Mouse (Mus musculus): ENCODE data around the gene Spata20. TPM values are rescaled to one million over a fixed set of nuclear protein-coding genes. Genes with fewer than 3 reads are reported as not detected.

Gene Spata20
- polyA plus RNA-seq, 1 experiment from 2014 or later, result 0.26 TPM

- no peak overlapping the region for H3K4me3 ChIP-seq (replicated peaks)
- no peak overlapping the region for H3K4me2 ChIP-seq
- H3K9ac ChIP-seq, result no peak overlapping the region
- 89% methylated on average over 9 of the region's 9 CpGs for WGBS
- peaks cover 10% of the 10 kb centered on the region for H3K4me1 ChIP-seq
- H3K9me3 ChIP-seq, result no peaks in the 10 kb centered on the region
- no peak overlapping the region for H3K27ac ChIP-seq
- H3K27me3 ChIP-seq, result peaks cover 40% of the 10 kb centered on the region
- no peaks in the 10 kb centered on the region for H3K36me3 ChIP-seq (replicated peaks)
- no peak for ATAC-seq (ENCODE audit: low FRiP score)
These were observed 5.6 kb downstream of the Spata20 start for GRCm38 (mm10) chr11:94480382-94480781.

GRCm38 (mm10) chr11:94477651-94478050 lies 8.3 kb downstream of the Spata20 start:
- no peaks in the 10 kb centered on the region for H3K9me3 ChIP-seq
- no peak overlapping the region for H3K9ac ChIP-seq
- no peaks in the 10 kb centered on the region for H3K36me3 ChIP-seq (replicated peaks)
- no peak overlapping the region for H3K4me3 ChIP-seq (replicated peaks)
- H3K4me2 ChIP-seq, result no peak overlapping the region
- H3K4me1 ChIP-seq, result peaks cover 31% of the 10 kb centered on the region
- H3K27ac ChIP-seq, result no peak overlapping the region
- ATAC-seq (ENCODE audit: low FRiP score), result no peak
- peaks cover 44% of the 10 kb centered on the region for H3K27me3 ChIP-seq
- 72% methylated on average over 6 of the region's 6 CpGs for WGBS

GRCm38 (mm10) chr11:94475722-94476121 lies 10.3 kb downstream of the Spata20 start:
- no peak overlapping the region for H3K4me3 ChIP-seq (replicated peaks)
- H3K4me1 ChIP-seq, result peaks cover 50% of the 10 kb centered on the region
- ATAC-seq (ENCODE audit: low FRiP score), result no peak
- peaks cover 62% of the 10 kb centered on the region for H3K27me3 ChIP-seq
- H3K27ac ChIP-seq, result no peak overlapping the region
- H3K9me3 ChIP-seq, result no peaks in the 10 kb centered on the region
- H3K36me3 ChIP-seq (replicated peaks), result no peaks in the 10 kb centered on the region
- H3K4me2 ChIP-seq, result no peak overlapping the region
- H3K9ac ChIP-seq, result no peak overlapping the region
- 17% methylated on average over 11 of the region's 11 CpGs for WGBS

- Histone ChIP-seq H3K9ac (no peak overlapping the region), H3K4me1 (peaks cover 62% of the 10 kb centered on the region), H3K27me3 (peaks cover 62% of the 10 kb centered on the region), H3K9me3 (no peaks in the 10 kb centered on the region), H3K27ac (no peak overlapping the region), H3K4me3 (replicated peaks) (peak overlapping the region; percentile 72), H3K36me3 (replicated peaks) (no peaks in the 10 kb centered on the region), H3K4me2 (peak overlapping the region; percentile 99)
- 0% methylated on average over 11 of the region's 11 CpGs for WGBS
- ATAC-seq (ENCODE audit: low FRiP score), result peak; percentile 37; the same call in 1 of the 2 replicates
These were observed 11.5 kb downstream of the Spata20 start for GRCm38 (mm10) chr11:94474544-94474910.

- H3K4me1 ChIP-seq, result peaks cover 68% of the 10 kb centered on the region
- H3K27me3 ChIP-seq, result peaks cover 62% of the 10 kb centered on the region
- H3K36me3 ChIP-seq (replicated peaks), result no peaks in the 10 kb centered on the region
- H3K9me3 ChIP-seq, result no peaks in the 10 kb centered on the region
- peak; percentile 90 for ATAC-seq (ENCODE audit: low FRiP score)
- H3K27ac ChIP-seq, result peak within 1 kb of the TSS; percentile 80
- H3K4me2 ChIP-seq, result peak within 1 kb of the TSS; percentile 99
- peak within 1 kb of the TSS; percentile 85 for H3K9ac ChIP-seq
- under 1% methylated on average over 37 of the region's 71 CpGs for WGBS
- peak within 1 kb of the TSS; percentile 72 for H3K4me3 ChIP-seq (replicated peaks)
These were observed 12.1 kb downstream of the Spata20 start, which contains the start of gene Cacna1g for GRCm38 (mm10) chr11:94473707-94474543. Gene Cacna1g (minus strand): TSS chr11:94474198.

GRCm38 (mm10) chr11:94472916-94473706 lies 12.9 kb downstream of the Spata20 start:
- ATAC-seq (ENCODE audit: low FRiP score), result no peak
- H3K4me3 ChIP-seq (replicated peaks), result peak overlapping the region; percentile 72
- WGBS, result under 1% methylated on average over 50 of the region's 52 CpGs
- H3K4me2 ChIP-seq, result peak overlapping the region; percentile 99
- peak overlapping the region; percentile 85 for H3K9ac ChIP-seq
- no peaks in the 10 kb centered on the region for H3K9me3 ChIP-seq
- H3K27ac ChIP-seq, result peak overlapping the region; percentile 80
- H3K4me1 ChIP-seq, result peaks cover 76% of the 10 kb centered on the region
- no peaks in the 10 kb centered on the region for H3K36me3 ChIP-seq (replicated peaks)
- peaks cover 62% of the 10 kb centered on the region for H3K27me3 ChIP-seq

- peak overlapping the region; percentile 72 for H3K4me3 ChIP-seq (replicated peaks)
- 1% methylated on average over 15 of the region's 15 CpGs for WGBS
- no peaks in the 10 kb centered on the region for H3K36me3 ChIP-seq (replicated peaks)
- H3K4me1 ChIP-seq, result peaks cover 80% of the 10 kb centered on the region
- ATAC-seq (ENCODE audit: low FRiP score), result no peak
- H3K9ac ChIP-seq, result peak overlapping the region; percentile 85
- H3K27ac ChIP-seq, result peak overlapping the region; percentile 80
- no peaks in the 10 kb centered on the region for H3K9me3 ChIP-seq
- peaks cover 60% of the 10 kb centered on the region for H3K27me3 ChIP-seq
- peak overlapping the region; percentile 99 for H3K4me2 ChIP-seq
These were observed 13.4 kb downstream of the Spata20 start for GRCm38 (mm10) chr11:94472585-94472915.

GRCm38 (mm10) chr11:94471740-94472584 lies 14.0 kb downstream of the Spata20 start:
- no peak for ATAC-seq (ENCODE audit: low FRiP score)
- peaks cover 54% of the 10 kb centered on the region for H3K27me3 ChIP-seq

GRCm38 (mm10) chr11:94470391-94470790 lies 15.6 kb downstream of the Spata20 start:
- Histone ChIP-seq H3K4me2 (peak overlapping the region; percentile 99), H3K36me3 (replicated peaks) (no peaks in the 10 kb centered on the region), H3K9ac (peak overlapping the region; percentile 17; the same call in 1 of the 2 replicates), H3K9me3 (no peaks in the 10 kb centered on the region), H3K4me3 (replicated peaks) (peak overlapping the region; percentile 8; the same call in 1 of the 2 replicates), H3K27me3 (peaks cover 39% of the 10 kb centered on the region), H3K27ac (peak overlapping the region; percentile 96), H3K4me1 (peaks cover 86% of the 10 kb centered on the region)
- 21% methylated on average over 6 of the region's 7 CpGs for WGBS
- ATAC-seq (ENCODE audit: low FRiP score), result no peak

More at GRCm38 (mm10) chr11:94471740-94472584, 14.0 kb downstream of the Spata20 start:
- H3K4me2 ChIP-seq, result peak overlapping the region; percentile 99
- H3K9me3 ChIP-seq, result no peaks in the 10 kb centered on the region
- H3K4me3 ChIP-seq (replicated peaks), result peak overlapping the region; percentile 72
- H3K9ac ChIP-seq, result peak overlapping the region; percentile 85
- H3K36me3 ChIP-seq (replicated peaks), result no peaks in the 10 kb centered on the region
- H3K4me1 ChIP-seq, result peaks cover 84% of the 10 kb centered on the region
- peak overlapping the region; percentile 73; the same call in 1 of the 2 replicates for H3K27ac ChIP-seq
- 5% methylated on average over 17 of the region's 17 CpGs for WGBS

GRCm38 (mm10) chr11:94469136-94470064 lies 16.6 kb downstream of the Spata20 start:
- peak; percentile 2; the same call in 1 of the 2 replicates for ATAC-seq (ENCODE audit: low FRiP score)
- H3K4me3 ChIP-seq (replicated peaks), result 0 out of 2 replicates have a peak overlapping the region, but pooled peaks have one; percentile 1
- H3K4me1 ChIP-seq, result peaks cover 86% of the 10 kb centered on the region
- H3K9me3 ChIP-seq, result no peaks in the 10 kb centered on the region
- peak overlapping the region; percentile 99 for H3K4me2 ChIP-seq
- H3K27me3 ChIP-seq, result peaks cover 29% of the 10 kb centered on the region
- H3K36me3 ChIP-seq (replicated peaks), result no peaks in the 10 kb centered on the region
- WGBS, result 12% methylated on average over 8 of the region's 9 CpGs
- peak overlapping the region; percentile 36; the same call in 1 of the 2 replicates for H3K9ac ChIP-seq
- H3K27ac ChIP-seq, result peak overlapping the region; percentile 96

GRCm38 (mm10) chr11:94468582-94469064 lies 17.4 kb downstream of the Spata20 start:
- H3K9ac ChIP-seq, result no peak overlapping the region
- H3K27me3 ChIP-seq, result peaks cover 27% of the 10 kb centered on the region
- H3K9me3 ChIP-seq, result no peaks in the 10 kb centered on the region
- H3K27ac ChIP-seq, result peak overlapping the region; percentile 96
- H3K36me3 ChIP-seq (replicated peaks), result no peaks in the 10 kb centered on the region
- peak overlapping the region; percentile 99 for H3K4me2 ChIP-seq
- 16% methylated on average over 4 of the region's 4 CpGs for WGBS
- peaks cover 88% of the 10 kb centered on the region for H3K4me1 ChIP-seq
- ATAC-seq (ENCODE audit: low FRiP score), result peak; percentile 90
- H3K4me3 ChIP-seq (replicated peaks), result no peak overlapping the region

Measured in forebrain, embryonic 12.5 days (tissue).